Mouse (Mus musculus) frontal cortex, postnatal 14 days (tissue): Measurements from ENCODE around the gene Ube2s.

Experiments
- DNase-seq, 2 experiments: peaks; one replicate each; pipeline ENCODE4 v3.0.0; 2022; ENCODE audit warnings: low spot score in 2 of 2

Gene Ube2s

DNA sequence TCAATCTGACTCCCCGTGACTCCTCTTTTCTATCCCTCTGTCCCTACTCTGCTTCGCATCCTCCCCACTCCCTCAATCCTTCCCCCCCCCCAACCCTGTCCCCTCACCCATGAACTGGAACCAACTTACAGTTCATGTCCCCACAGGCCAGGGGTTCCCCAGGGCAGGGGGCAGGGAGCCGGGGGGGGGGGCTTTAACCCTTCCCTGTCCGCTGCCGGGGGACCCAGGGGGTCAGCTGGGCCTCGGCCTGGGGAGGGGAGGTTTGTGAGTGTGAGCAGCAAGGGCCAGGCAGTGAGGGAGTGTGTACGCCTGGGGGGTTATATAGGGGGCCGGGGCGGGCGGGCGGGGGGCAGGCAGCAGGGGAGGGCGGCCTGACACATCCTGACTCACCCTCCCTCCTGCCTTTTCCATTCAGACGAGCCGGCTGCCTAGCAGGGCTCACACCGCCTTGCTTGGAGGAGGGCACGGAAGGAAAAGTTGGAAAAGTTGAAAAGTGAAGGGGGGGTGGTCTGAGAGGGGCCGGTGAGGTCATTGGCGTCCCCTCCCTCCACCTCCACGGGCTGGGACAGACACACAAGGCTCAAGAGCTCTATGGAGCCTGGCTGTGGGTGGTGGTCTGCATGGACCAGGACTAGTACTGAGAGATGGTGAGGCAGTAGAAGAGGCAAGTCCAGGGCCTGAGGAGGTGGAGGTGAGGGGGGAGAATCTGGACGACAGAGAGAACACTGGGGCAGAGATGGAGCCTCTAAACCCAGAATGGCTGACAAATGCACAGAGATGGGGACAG, 34.3 kb downstream of the Ube2s start:
- no peak for DNase-seq

GRCm38 (mm10) chr7:4776861-4777830, 35.2 kb downstream of the Ube2s start:
- DNase-seq, result no peak

GRCm38 (mm10) chr7:4776131-4776530, 36.3 kb downstream of the Ube2s start:
- DNase-seq, result no peak

DNA sequence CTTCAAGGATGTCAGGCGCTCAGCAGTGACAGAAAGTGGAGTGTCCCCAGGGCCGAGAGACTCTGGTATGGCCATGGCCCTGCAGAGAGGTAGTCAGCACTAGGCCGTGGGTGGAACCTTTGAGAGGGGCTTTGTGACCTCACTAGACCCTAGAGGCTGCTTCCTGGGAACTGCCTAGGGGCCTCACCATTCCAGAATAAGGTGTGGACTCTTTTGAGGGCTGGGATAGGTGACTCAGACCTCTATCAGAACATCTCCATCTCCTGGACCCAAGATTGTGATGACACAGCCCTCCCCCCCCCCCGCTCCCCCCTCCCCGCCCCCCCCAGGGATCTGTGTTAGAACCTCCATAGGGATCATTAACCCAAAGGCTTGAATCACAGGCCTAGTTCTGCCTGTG, 41.2 kb downstream of the Ube2s start, which contains the start of gene Fam71e2:
Gene Fam71e2 (minus strand): TSS at position 101 of the 400 bp plus-strand sequence.
- no peak for DNase-seq

GRCm38 (mm10) chr7:4764946-4765710, 47.3 kb downstream of the Ube2s start:
- DNase-seq, result no peak

- DNase-seq, result no peak
These were observed 52.7 kb downstream of the Ube2s start for GRCm38 (mm10) chr7:4759670-4760069.

DNA sequence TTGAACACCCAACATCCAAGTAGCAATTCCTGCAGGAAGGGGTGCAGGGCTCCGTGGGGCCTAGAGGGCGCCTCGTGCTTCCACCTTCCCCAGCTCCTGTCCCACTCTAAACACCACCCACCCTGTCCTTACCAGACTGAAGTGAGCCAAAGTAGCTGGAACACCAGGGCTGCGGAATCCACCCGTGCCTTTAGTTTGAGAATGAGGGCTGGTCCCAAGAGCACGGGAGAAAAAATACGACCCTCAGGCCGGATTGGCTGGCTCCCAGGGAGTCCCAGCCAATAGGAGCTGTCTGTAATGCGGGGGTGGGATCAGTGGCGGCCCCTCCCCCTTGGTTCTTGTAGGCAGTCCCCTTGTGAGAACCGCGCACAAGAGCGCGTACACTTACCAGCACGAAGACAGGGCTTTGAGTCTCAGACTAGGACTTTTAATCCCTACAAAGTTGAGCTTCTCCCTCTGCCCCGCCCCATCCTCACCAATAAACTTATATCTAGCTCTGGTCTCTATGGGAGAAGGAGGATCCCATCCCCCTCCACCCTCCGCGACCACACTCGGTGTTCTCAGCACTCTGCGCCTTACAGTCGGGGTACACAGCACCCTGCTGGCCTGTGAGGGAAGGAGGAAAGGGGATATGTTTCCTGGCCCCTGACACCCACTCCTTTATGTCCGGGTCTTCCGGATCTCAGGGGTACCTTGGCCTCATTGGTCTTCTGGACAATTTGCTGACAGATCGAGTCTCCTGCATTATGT, 59.4 kb downstream of the Ube2s start, which contains the start of gene Cox6b2:
Gene Cox6b2 (minus strand): TSS at position 274 of the 750 bp plus-strand sequence.
- peak; percentile 58 to 73 for DNase-seq

DNA sequence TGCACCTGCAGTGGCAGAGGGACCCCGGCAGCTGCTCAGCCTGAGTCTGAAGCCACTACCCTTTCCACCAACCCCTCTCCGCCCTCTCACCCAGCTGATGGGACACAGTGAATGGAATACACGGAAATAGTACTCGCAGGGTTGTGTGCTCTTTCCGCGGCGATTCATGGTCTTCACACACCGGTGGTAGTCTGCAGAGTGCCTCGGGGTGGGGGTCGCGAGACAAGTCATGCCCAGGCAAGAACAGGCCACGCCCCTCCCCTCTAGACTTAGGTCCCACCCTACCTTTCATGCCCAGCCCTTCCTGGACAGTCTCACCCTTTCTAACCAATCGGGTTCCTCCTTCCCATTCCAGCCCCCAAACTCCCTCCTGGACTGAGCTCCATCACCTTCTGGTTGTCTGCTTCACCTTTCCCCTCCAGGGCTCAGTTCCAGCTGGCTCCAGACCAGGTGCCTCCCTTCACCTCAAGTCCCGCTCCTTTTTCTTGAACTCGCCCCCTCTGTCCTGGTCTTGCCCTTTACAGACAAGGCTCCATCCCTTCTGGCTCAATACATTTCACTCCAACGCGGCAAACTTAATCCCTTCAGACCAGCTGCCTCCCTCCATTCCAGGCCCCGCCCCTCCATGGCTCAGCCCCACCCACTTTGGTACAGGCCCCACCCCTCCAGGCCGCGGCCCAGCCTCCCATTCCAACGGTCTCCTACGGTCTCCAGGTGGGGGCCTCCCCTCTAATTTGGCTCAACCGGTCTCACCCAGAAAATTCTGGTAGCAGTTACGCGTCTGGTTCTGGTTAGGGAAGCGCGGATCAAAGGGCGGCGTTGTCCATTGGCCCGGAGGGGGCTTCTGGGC, 60.2 kb downstream of the Ube2s start:
- no peak for DNase-seq

- DNase-seq, result no peak
These were observed 63.2 kb downstream of the Ube2s start for GRCm38 (mm10) chr7:4749169-4749568.

DNA sequence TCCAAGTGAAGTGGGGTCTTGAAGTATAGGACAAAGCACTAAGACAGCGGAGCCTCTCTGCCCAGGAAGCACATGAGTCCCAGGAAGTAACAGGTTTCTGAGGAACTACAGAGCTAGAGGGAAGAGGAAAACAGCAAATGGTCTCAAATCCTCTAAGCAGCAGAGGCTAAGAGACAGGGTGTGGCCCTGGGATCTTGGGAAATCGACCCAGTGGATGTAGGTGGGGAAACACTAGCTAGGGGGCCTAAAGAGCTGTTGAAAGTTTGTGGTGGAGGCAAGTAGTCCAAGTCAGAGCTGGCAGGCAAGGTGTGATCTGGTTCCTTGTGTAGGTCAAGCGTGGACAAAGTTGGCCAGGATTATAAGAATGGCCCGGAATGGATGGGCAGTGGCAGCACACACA, 64.1 kb downstream of the Ube2s start:
- DNase-seq, result no peak

DNA sequence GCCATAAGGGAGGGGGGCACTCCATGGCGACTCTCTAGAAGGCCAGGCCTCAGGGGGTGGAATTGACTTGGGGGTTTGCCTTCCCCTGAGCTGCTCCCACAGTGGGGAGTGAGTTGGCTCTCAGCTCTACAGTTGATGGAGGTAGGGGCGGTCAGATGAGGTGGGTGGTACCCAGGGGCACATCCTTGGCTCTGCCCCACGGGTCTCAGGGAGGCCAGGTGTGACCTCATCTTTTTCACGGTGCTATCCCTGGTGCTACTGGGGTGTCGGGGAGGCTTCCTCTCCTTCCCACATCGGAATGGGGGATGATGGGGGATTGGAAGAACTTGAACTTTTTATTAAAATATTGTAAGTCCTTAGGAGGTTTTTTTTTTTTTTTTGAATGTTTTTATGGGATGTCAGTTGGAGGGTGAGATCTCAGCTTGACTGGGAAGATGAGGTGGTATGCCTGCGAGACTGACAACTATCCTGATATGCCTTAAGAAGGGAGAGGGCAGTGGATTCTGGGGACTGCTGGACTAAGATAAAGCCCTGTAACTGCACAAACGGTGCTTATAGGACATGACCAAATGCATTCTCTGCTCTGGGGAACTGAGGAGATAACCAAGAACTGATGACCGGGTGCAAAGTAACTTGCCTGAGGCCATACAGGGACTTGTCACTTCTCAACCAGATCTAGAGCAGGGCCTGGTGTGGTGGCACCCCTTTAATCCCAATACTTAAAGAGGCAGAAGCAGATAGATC, 65.1 kb downstream of the Ube2s start:
- no peak for DNase-seq

DNA sequence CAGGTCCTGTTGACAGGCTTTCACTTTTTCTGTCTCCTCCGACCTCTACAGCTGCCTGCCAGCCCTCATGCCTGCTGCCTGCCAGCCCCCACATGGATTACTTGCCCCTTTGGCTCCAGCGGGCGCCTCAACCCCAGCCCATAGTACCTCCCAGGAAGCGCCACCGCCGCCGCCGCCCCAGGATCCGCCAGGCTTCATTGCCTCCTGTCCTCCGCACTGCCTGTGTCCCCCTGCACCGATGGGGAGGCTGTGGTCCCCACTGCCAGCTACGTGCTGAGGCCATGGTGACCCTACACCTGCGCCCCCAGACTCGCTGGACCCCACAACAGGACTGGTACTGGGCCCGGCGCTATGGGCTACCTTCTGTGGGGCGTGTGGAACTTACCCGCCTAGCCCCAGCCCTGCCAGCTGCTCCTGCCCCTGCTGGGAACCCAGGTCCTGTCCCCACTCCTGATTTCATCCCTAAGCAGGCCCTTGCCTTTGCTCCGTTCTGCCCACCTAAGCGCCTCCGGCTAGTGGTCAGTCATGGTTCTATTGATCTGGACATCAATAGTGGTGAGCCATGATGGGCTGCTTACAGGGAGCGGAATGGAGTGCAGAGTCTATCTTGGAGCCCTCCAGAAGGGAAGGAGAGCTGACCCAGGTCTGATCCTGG, 65.9 kb downstream of the Ube2s start:
- DNase-seq, result no peak

- no peak for DNase-seq
These were observed 67.5 kb downstream of the Ube2s start for GRCm38 (mm10) chr7:4744886-4745285.
